Mouse (Mus musculus): ENCODE data around the gene Hyal2.

The Hyal2 gene

GRCm38 (mm10) chr9:107615035-107615434, 47.3 kb downstream of the Hyal2 start:
- no peak for DNase-seq

GRCm38 (mm10) chr9:107617461-107617860, 49.7 kb downstream of the Hyal2 start:
- DNase-seq, result no peak

GRCm38 (mm10) chr9:107618098-107618497, 50.4 kb downstream of the Hyal2 start:
- DNase-seq, result no peak

- DNase-seq, result no peak
Observed at GRCm38 (mm10) chr9:107618778-107619545, 51.2 kb downstream of the Hyal2 start.

GRCm38 (mm10) chr9:107619546-107619879, 51.8 kb downstream of the Hyal2 start:
- DNase-seq, result no peak

DNA sequence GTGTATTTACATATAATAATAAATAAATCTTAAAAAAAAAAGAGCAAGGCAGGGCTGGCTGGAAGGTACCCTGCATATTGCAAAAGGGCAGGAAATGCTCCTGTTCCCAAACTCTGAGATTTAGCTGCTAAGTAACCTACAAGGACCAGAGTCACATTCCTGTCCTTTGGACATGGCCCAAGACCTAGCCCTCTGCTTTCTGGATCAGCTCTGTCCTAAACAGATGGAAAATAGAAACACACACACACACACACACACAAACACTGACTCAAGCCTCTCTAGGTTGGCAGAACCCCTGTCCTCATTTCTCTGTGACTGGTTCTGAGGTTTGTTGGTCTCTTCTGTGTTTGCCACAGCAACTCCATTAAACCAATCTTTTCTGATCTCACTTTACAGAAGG, 53.2 kb downstream of the Hyal2 start:
- DNase-seq, result no peak
